In the genomic region with DNA sequence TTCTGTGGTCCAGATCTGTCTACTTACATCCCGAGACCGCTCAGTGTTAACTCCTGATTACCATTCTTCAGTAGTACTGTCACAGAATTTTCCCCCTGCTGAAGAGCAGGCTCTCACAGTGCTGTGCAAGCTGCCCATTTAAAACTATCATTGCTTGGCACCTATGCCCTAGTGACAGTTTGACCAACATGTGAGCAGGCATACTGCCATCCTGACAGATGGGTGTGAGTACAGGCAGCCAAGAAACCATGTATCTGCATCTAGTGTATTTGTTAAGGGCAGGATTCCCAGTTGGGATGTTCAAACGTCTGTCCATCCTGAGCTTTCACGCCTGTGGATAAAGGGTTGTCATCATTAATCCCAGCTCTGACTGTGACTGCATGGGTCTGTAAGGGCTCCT, we compare ENCODE assay signal across 14 mouse cellular contexts. TPM values are rescaled to one million over a fixed set of nuclear protein-coding genes. Genes with fewer than 3 reads are reported as not detected.
DNase-seq lines count a peak whose midpoint lies in the region; ATAC-seq and TF ChIP-seq lines count a peak whose summit lies in the region.
"Had no signal": no experiment of that assay in that cellular context is flagged by ENCODE, and none has a peak within 500 bp of the region (broad histone marks: within the 10 kb centered on the region; RNA-seq: fewer than 3 reads in every experiment).

No protein-coding gene starts in this region.

- no peak for ATAC-seq in midbrain, postnatal 0 days (ENCODE audit: low FRiP score)
- no peak for ATAC-seq in midbrain, embryonic 16.5 days
- ATAC-seq in hindbrain, embryonic 16.5 days, result peak; percentile 60

- no peak overlapping the region for H3K27ac ChIP-seq in midbrain, postnatal 0 days (ENCODE audit: low read depth, low read length)
- H3K27ac ChIP-seq in midbrain, embryonic 16.5 days (ENCODE audit: low read length), result no peak overlapping the region
- no peak overlapping the region for H3K27ac ChIP-seq in hindbrain, embryonic 16.5 days (ENCODE audit: low read depth, low read length)
- H3K27ac ChIP-seq: embryonic facial prominence, embryonic 10.5 days; midbrain, embryonic 12.5 days; neural tube, embryonic 12.5 days; stomach, embryonic 15.5 days had no signal

- no peaks in the 10 kb centered on the region for H3K27me3 ChIP-seq in midbrain, postnatal 0 days (ENCODE audit: insufficient read depth, low read length)
- H3K27me3 ChIP-seq in midbrain, embryonic 16.5 days (ENCODE audit: control insufficient read depth, insufficient read depth, low read depth, low read length), result no peaks in the 10 kb centered on the region
- no peaks in the 10 kb centered on the region for H3K27me3 ChIP-seq in hindbrain, embryonic 16.5 days (replicated peaks; ENCODE audit: control insufficient read depth, insufficient read depth, low read length)
- H3K27me3 ChIP-seq: midbrain, embryonic 12.5 days; neural tube, embryonic 12.5 days; stomach, embryonic 15.5 days had no signal

- DNase-seq in midbrain, postnatal 0 days (ENCODE audit: low spot score), result peak; percentile 85
- DNase-seq in cerebellum, adult 8-10 months, result peak; percentile 95
- DNase-seq in thymus, postnatal 25 days, result no peak
- no peak for DNase-seq in kidney, postnatal 14 days
- DNase-seq in B cell, adult 2 months, result no peak
- DNase-seq: kidney, adult 8-10 months; lung, postnatal 10 days; right cerebral cortex, postnatal 14 days had no signal

- no peak overlapping the region for H3K9ac ChIP-seq in midbrain, postnatal 0 days (replicated peaks; ENCODE audit: low read length, poor library complexity, severe bottlenecking)
- H3K9ac ChIP-seq in midbrain, embryonic 16.5 days (ENCODE audit: low read depth, low read length), result no peak overlapping the region
- H3K9ac ChIP-seq in hindbrain, embryonic 16.5 days (ENCODE audit: low read depth, low read length), result no peak overlapping the region
- H3K9ac ChIP-seq: midbrain, embryonic 12.5 days; neural tube, embryonic 12.5 days; stomach, embryonic 15.5 days had no signal

- H3K4me2 ChIP-seq in midbrain, postnatal 0 days (ENCODE audit: low read depth, low read length, poor library complexity, severe bottlenecking), result no peak overlapping the region
- H3K4me2 ChIP-seq in midbrain, embryonic 16.5 days (ENCODE audit: low read length), result no peak overlapping the region
- no peak overlapping the region for H3K4me2 ChIP-seq in hindbrain, embryonic 16.5 days (ENCODE audit: low read length)
- H3K4me2 ChIP-seq: midbrain, embryonic 12.5 days; neural tube, embryonic 12.5 days; stomach, embryonic 15.5 days had no signal

- H3K4me3 ChIP-seq in midbrain, postnatal 0 days (ENCODE audit: low read depth, low read length), result no peak overlapping the region
- no peak overlapping the region for H3K4me3 ChIP-seq in midbrain, embryonic 16.5 days (ENCODE audit: low read depth, low read length)
- H3K4me3 ChIP-seq in hindbrain, embryonic 16.5 days (ENCODE audit: low read length), result no peak overlapping the region
- H3K4me3 ChIP-seq: embryonic facial prominence, embryonic 10.5 days; midbrain, embryonic 12.5 days; neural tube, embryonic 12.5 days; stomach, embryonic 15.5 days had no signal

- H3K4me1 ChIP-seq in midbrain, postnatal 0 days (ENCODE audit: insufficient read depth, low read length), result no peaks in the 10 kb centered on the region
- no peaks in the 10 kb centered on the region for H3K4me1 ChIP-seq in midbrain, embryonic 16.5 days (ENCODE audit: control insufficient read depth, insufficient read depth, low read length)
- H3K4me1 ChIP-seq in hindbrain, embryonic 16.5 days (ENCODE audit: control insufficient read depth, insufficient read depth, low read depth, low read length), result no peaks in the 10 kb centered on the region; the same call in 1 of the 2 replicates
- H3K4me1 ChIP-seq: embryonic facial prominence, embryonic 10.5 days; neural tube, embryonic 12.5 days; stomach, embryonic 15.5 days had no signal

- H3K9me3 ChIP-seq in midbrain, postnatal 0 days (ENCODE audit: low read length), result no peaks in the 10 kb centered on the region
- no peaks in the 10 kb centered on the region for H3K9me3 ChIP-seq in midbrain, embryonic 16.5 days (replicated peaks; ENCODE audit: control insufficient read depth, low read length, poor library complexity, severe bottlenecking)
- H3K9me3 ChIP-seq in hindbrain, embryonic 16.5 days (ENCODE audit: control insufficient read depth, low read length), result no peaks in the 10 kb centered on the region
- H3K9me3 ChIP-seq: embryonic facial prominence, embryonic 10.5 days; midbrain, embryonic 12.5 days; neural tube, embryonic 12.5 days; stomach, embryonic 15.5 days had no signal

- no peak for TF ChIP-seq CTCF in midbrain, postnatal 0 days (IDR thresholded peaks at IDR 0.05)

- WGBS in midbrain, postnatal 0 days, result 73% methylated on average over 4 of the region's 4 CpGs
- 68% methylated on average over 4 of the region's 4 CpGs for WGBS in midbrain, embryonic 16.5 days
- 59% methylated on average over 4 of the region's 4 CpGs for WGBS in hindbrain, embryonic 16.5 days

- no peaks in the 10 kb centered on the region for H3K36me3 ChIP-seq in midbrain, postnatal 0 days (ENCODE audit: insufficient read depth, low read length)
- no peaks in the 10 kb centered on the region for H3K36me3 ChIP-seq in midbrain, embryonic 16.5 days (ENCODE audit: control insufficient read depth, insufficient read depth, low read length)
- no peaks in the 10 kb centered on the region for H3K36me3 ChIP-seq in hindbrain, embryonic 16.5 days (ENCODE audit: control insufficient read depth, insufficient read depth, low read length)
- H3K36me3 ChIP-seq: midbrain, embryonic 12.5 days; neural tube, embryonic 12.5 days; stomach, embryonic 15.5 days had no signal

RNA-seq across cellular contexts. Expression of a gene that starts 10.0 kb away (rescaled TPM):
- total RNA-seq in midbrain, postnatal 0 days (2014; rRNA removed), result 9.4 and 24.5 TPM in 2 replicates
- polyA plus RNA-seq in midbrain, postnatal 0 days (2015; fragmentation: Nextera tagmentation; extraction: Ambion mirVana), result 29.2 and 30.3 TPM in 2 replicates
- polyA plus RNA-seq in midbrain, embryonic 16.5 days (2015; fragmentation: Nextera tagmentation; extraction: Ambion mirVana), result 30.1 and 34.0 TPM in 2 replicates
- polyA plus RNA-seq in hindbrain, embryonic 16.5 days (2015; fragmentation: Nextera tagmentation; extraction: Ambion mirVana), result 29.3 and 31.7 TPM in 2 replicates

Comparison
In these comparisons a context has a peak if more than half of its experiments do, and no peak if none do; other contexts are left out.
1. DNase-seq: peak in midbrain, postnatal 0 days (single experiment) and cerebellum, adult 8-10 months (single experiment); none in thymus, postnatal 25 days (single experiment), kidney, postnatal 14 days (single experiment) and B cell, adult 2 months (0 of 2).